Mouse (Mus musculus) hindbrain, embryonic 11.5 days (tissue): ENCODE measurements around the gene Pabpn1l. TPM values are rescaled to one million over a fixed set of nuclear protein-coding genes. Genes with fewer than 3 reads are reported as not detected.

Experiments used
- ATAC-seq: fragments of 200-750 bp; cut with Nextera tagmentation; 2 replicates; pipeline ENCODE4 v1.8.0; 2017; ENCODE audit warnings: mild to moderate bottlenecking, moderate TSS enrichment, moderate library complexity; ENCODE audit not compliant: low FRiP score
- DNase-seq: peaks from one replicate; pipeline ENCODE4 v3.0.0-alpha.2; 2015; ENCODE audit warnings: low spot score
- H3K27ac ChIP-seq: fragments of 300-500 bp; sonication (generic); 2 replicates; pipeline ENCODE4 v1.5.1; 2014; ENCODE audit warnings: mild to moderate bottlenecking, low read depth, low read length
- H3K27me3 ChIP-seq: fragments of 300-500 bp; sonication (generic); 2 replicates; pipeline ENCODE4 v1.6.1; 2014; ENCODE audit warnings: mild to moderate bottlenecking, low read length, moderate library complexity, mixed read lengths; ENCODE audit not compliant: control insufficient read depth, insufficient read depth
- H3K36me3 ChIP-seq: fragments of 300-500 bp; sonication (generic); 2 replicates; pipeline ENCODE4 v1.6.1; 2014; ENCODE audit warnings: mild to moderate bottlenecking, low read length, moderate library complexity, mixed read lengths; ENCODE audit not compliant: control insufficient read depth, insufficient read depth
- H3K4me1 ChIP-seq: fragments of 300-500 bp; sonication (generic); replicated peaks from 2 replicates; pipeline ENCODE4 v1.6.1; 2014; ENCODE audit warnings: low read length, mixed read lengths; ENCODE audit not compliant: control insufficient read depth, insufficient read depth
- H3K4me2 ChIP-seq: fragments of 300-500 bp; sonication (generic); replicated peaks from 2 replicates; pipeline ENCODE4 v1.6.1; 2014; ENCODE audit warnings: mild to moderate bottlenecking, low read depth, low read length
- H3K4me3 ChIP-seq: fragments of 300-500 bp; sonication (generic); 2 replicates; pipeline ENCODE4 v1.5.1; 2014; ENCODE audit warnings: low read depth, low read length
- H3K9ac ChIP-seq: fragments of 300-500 bp; sonication (generic); 2 replicates; pipeline ENCODE4 v1.6.1; 2014; ENCODE audit warnings: low read depth, low read length
- H3K9me3 ChIP-seq: fragments of 300-500 bp; sonication (generic); 2 replicates; pipeline ENCODE4 v1.6.1; 2016; ENCODE audit warnings: low read length; ENCODE audit not compliant: control insufficient read depth
- WGBS: fragments of 180-500 bp; shearing (Covaris S2); extraction: QIAGEN DNeasy Blood & Tissue Kit; methylation state at CpG from one replicate; pipeline ENCODE4 v1.1.7; 2014; 5-methylcytosine and 5-hydroxymethylcytosine counted together
- polyA plus RNA-seq: library from polyadenylated mRNA; unstranded; fragments of >200 nt; fragmentation: Nextera tagmentation; extraction: Ambion mirVana; gene quantifications from 2 replicates; pipeline ENCODE4 v1.2.1, GENCODE M21; 2014

The Pabpn1l gene
- polyA plus RNA-seq, 1 experiment from 2014 or later: not detected

- Histone ChIP-seq H3K4me3 (no peak overlapping the region), H3K27me3 (no peaks in the 10 kb centered on the region), H3K4me1 (0 out of 2 replicates have a peak, but pooled peaks cover 2% of the 10 kb centered on the region), H3K9me3 (no peaks in the 10 kb centered on the region), H3K36me3 (no peaks in the 10 kb centered on the region), H3K27ac (no peak overlapping the region), H3K9ac (no peak overlapping the region), H3K4me2 (no peak overlapping the region)
- 51% methylated on average over 8 of the region's 8 CpGs for WGBS
- no peak for ATAC-seq
- no peak for DNase-seq
These were observed 42.7 kb upstream of the Pabpn1l start for GRCm38 (mm10) chr8:122665221-122665620.

GRCm38 (mm10) chr8:122663670-122664069, 41.1 kb upstream of the Pabpn1l start:
- H3K36me3 ChIP-seq: no peaks in the 10 kb centered on the region
- no peak overlapping the region for H3K9ac ChIP-seq
- no peak overlapping the region for H3K27ac ChIP-seq
- no peaks in the 10 kb centered on the region for H3K9me3 ChIP-seq
- WGBS: 85% methylated on average over 5 of the region's 5 CpGs
- H3K4me3 ChIP-seq: no peak overlapping the region
- H3K27me3 ChIP-seq: no peaks in the 10 kb centered on the region
- no peak overlapping the region for H3K4me2 ChIP-seq
- 0 out of 2 replicates have a peak, but pooled peaks cover 2% of the 10 kb centered on the region for H3K4me1 ChIP-seq
- no peak for ATAC-seq
- DNase-seq: no peak

- DNase-seq (no peak), ATAC-seq (no peak)
- 0 out of 2 replicates have a peak, but pooled peaks cover 2% of the 10 kb centered on the region for H3K4me1 ChIP-seq
- no peak overlapping the region for H3K4me2 ChIP-seq
- no peaks in the 10 kb centered on the region for H3K36me3 ChIP-seq
- 86% methylated on average over 3 of the region's 3 CpGs for WGBS
- no peaks in the 10 kb centered on the region for H3K9me3 ChIP-seq
- no peak overlapping the region for H3K9ac ChIP-seq
- H3K4me3 ChIP-seq: no peak overlapping the region
- no peak overlapping the region for H3K27ac ChIP-seq
- H3K27me3 ChIP-seq: no peaks in the 10 kb centered on the region
These were observed 40.6 kb upstream of the Pabpn1l start for GRCm38 (mm10) chr8:122663106-122663505.

GRCm38 (mm10) chr8:122661894-122662293, 39.4 kb upstream of the Pabpn1l start:
- no peak overlapping the region for H3K27ac ChIP-seq
- H3K27me3 ChIP-seq: no peaks in the 10 kb centered on the region

GRCm38 (mm10) chr8:122661138-122661537, 38.6 kb upstream of the Pabpn1l start:
- WGBS: 34% methylated on average over 7 of the region's 7 CpGs
- peak; percentile 56 for DNase-seq
- ATAC-seq: no peak
- Histone ChIP-seq H3K4me2 (no peak overlapping the region), H3K4me3 (no peak overlapping the region), H3K9me3 (no peaks in the 10 kb centered on the region), H3K4me1 (0 out of 2 replicates have a peak, but pooled peaks cover 2% of the 10 kb centered on the region), H3K9ac (no peak overlapping the region), H3K27me3 (no peaks in the 10 kb centered on the region), H3K36me3 (no peaks in the 10 kb centered on the region), H3K27ac (no peak overlapping the region)

More at GRCm38 (mm10) chr8:122661894-122662293, 39.4 kb upstream of the Pabpn1l start:
- 71% methylated on average over 2 of the region's 2 CpGs for WGBS
- Histone ChIP-seq H3K4me1 (0 out of 2 replicates have a peak, but pooled peaks cover 2% of the 10 kb centered on the region), H3K9me3 (no peaks in the 10 kb centered on the region), H3K36me3 (no peaks in the 10 kb centered on the region), H3K9ac (no peak overlapping the region), H3K4me2 (no peak overlapping the region), H3K4me3 (no peak overlapping the region)
- no peak for ATAC-seq
- no peak for DNase-seq

GRCm38 (mm10) chr8:122660022-122660421, 37.5 kb upstream of the Pabpn1l start:
- H3K9me3 ChIP-seq: no peaks in the 10 kb centered on the region
- no peak overlapping the region for H3K4me2 ChIP-seq
- H3K4me1 ChIP-seq: 0 out of 2 replicates have a peak, but pooled peaks cover under 1% of the 10 kb centered on the region
- DNase-seq (no peak), ATAC-seq (no peak)
- no peak overlapping the region for H3K4me3 ChIP-seq
- no peak overlapping the region for H3K27ac ChIP-seq
- no peak overlapping the region for H3K9ac ChIP-seq
- no peaks in the 10 kb centered on the region for H3K27me3 ChIP-seq
- no peaks in the 10 kb centered on the region for H3K36me3 ChIP-seq
- WGBS: 68% methylated on average over 2 of the region's 2 CpGs

GRCm38 (mm10) chr8:122658807-122659160, 36.2 kb upstream of the Pabpn1l start:
- no peak for DNase-seq
- no peak overlapping the region for H3K4me2 ChIP-seq

GRCm38 (mm10) chr8:122658149-122658806, 35.7 kb upstream of the Pabpn1l start:
- no peaks in the 10 kb centered on the region for H3K27me3 ChIP-seq
- H3K9me3 ChIP-seq: no peaks in the 10 kb centered on the region
- ATAC-seq (no peak), DNase-seq (peak; percentile 49)
- no peak overlapping the region for H3K4me2 ChIP-seq
- no peaks in the 10 kb centered on the region for H3K36me3 ChIP-seq
- 61% methylated on average over 10 of the region's 10 CpGs for WGBS
- 0 out of 2 replicates have a peak, but pooled peaks cover 4% of the 10 kb centered on the region for H3K4me1 ChIP-seq
- H3K9ac ChIP-seq: no peak overlapping the region
- no peak overlapping the region for H3K4me3 ChIP-seq
- H3K27ac ChIP-seq: no peak overlapping the region; the same call in 1 of the 2 replicates

More at GRCm38 (mm10) chr8:122658807-122659160, 36.2 kb upstream of the Pabpn1l start:
- no peak for ATAC-seq
- Histone ChIP-seq H3K4me1 (0 out of 2 replicates have a peak, but pooled peaks cover 4% of the 10 kb centered on the region), H3K27me3 (no peaks in the 10 kb centered on the region), H3K9ac (no peak overlapping the region), H3K27ac (no peak overlapping the region), H3K9me3 (no peaks in the 10 kb centered on the region), H3K4me3 (no peak overlapping the region), H3K36me3 (no peaks in the 10 kb centered on the region)
- WGBS: 59% methylated on average over 9 of the region's 9 CpGs
